ENCODE assay signal across 9 mouse cellular contexts in genomic region chr1:146498085-146498779, GRCm38 (mm10). TPM values are rescaled to one million over a fixed set of nuclear protein-coding genes. Genes with fewer than 3 reads are reported as not detected.
DNase-seq lines count a peak whose midpoint lies in the region; ATAC-seq and TF ChIP-seq lines count a peak whose summit lies in the region.
"Had no signal": no experiment of that assay in that cellular context is flagged by ENCODE, and none has a peak within 500 bp of the region (broad histone marks: within the 10 kb centered on the region; RNA-seq: fewer than 3 reads in every experiment).

No protein-coding gene starts in this region.

- no peak for ATAC-seq in embryonic facial prominence, embryonic 13.5 days (ENCODE audit: insufficient number of reproducible peaks, insufficient read depth, low FRiP score, low TSS enrichment, low read depth)
- ATAC-seq in intestine, embryonic 15.5 days = peak; percentile 55
- no peak for ATAC-seq in liver, postnatal 0 days

- peak overlapping the region; percentile 86 for H3K4me2 ChIP-seq in embryonic facial prominence, embryonic 13.5 days
- peak overlapping the region; percentile 94 for H3K4me2 ChIP-seq in intestine, embryonic 15.5 days (replicated peaks)
- peak overlapping the region; percentile 51 for H3K4me2 ChIP-seq in liver, postnatal 0 days (ENCODE audit: low read depth, low read length)

- WGBS in embryonic facial prominence, embryonic 13.5 days = 1% methylated on average over 16 of the region's 16 CpGs
- under 1% methylated on average over 16 of the region's 16 CpGs for WGBS in intestine, embryonic 15.5 days
- under 1% methylated on average over 16 of the region's 16 CpGs for WGBS in liver, postnatal 0 days (ENCODE audit: insufficient replicate concordance)
- 2% methylated on average over 16 of the region's 16 CpGs for WGBS in small intestine, adult 2 months

- H3K36me3 ChIP-seq in E14TG2a.4 (ENCODE audit: insufficient read depth, low read length) = no peaks in the 10 kb centered on the region
- H3K36me3 ChIP-seq in embryonic facial prominence, embryonic 13.5 days = no peaks in the 10 kb centered on the region
- no peaks in the 10 kb centered on the region for H3K36me3 ChIP-seq in intestine, embryonic 15.5 days
- H3K36me3 ChIP-seq in liver, postnatal 0 days (replicated peaks; ENCODE audit: insufficient read depth, low read length) = no peaks in the 10 kb centered on the region
- H3K36me3 ChIP-seq in small intestine, adult 2 months (ENCODE audit: control insufficient read depth, insufficient read depth, low read length) = no peaks in the 10 kb centered on the region

- peak overlapping the region; percentile 64 for H3K9ac ChIP-seq in embryonic facial prominence, embryonic 13.5 days
- H3K9ac ChIP-seq in intestine, embryonic 15.5 days = peak overlapping the region; percentile 37
- H3K9ac ChIP-seq in liver, postnatal 0 days (replicated peaks) = no peak overlapping the region

- TF ChIP-seq EP300 in liver, postnatal 0 days (IDR thresholded peaks at IDR 0.05; ENCODE audit: low read depth) = no peak

- H3K9me3 ChIP-seq in E14TG2a.4 (ENCODE audit: low read length) = no peaks in the 10 kb centered on the region
- H3K9me3 ChIP-seq in embryonic facial prominence, embryonic 13.5 days = no peaks in the 10 kb centered on the region
- H3K9me3 ChIP-seq in intestine, embryonic 15.5 days = no peaks in the 10 kb centered on the region
- no peaks in the 10 kb centered on the region for H3K9me3 ChIP-seq in liver, postnatal 0 days (ENCODE audit: low read length)

- TF ChIP-seq CTCF in E14TG2a.4 (conservative IDR thresholded peaks at IDR 0.05; ENCODE audit: low read length) = no peak
- TF ChIP-seq CTCF in liver, postnatal 0 days (IDR thresholded peaks at IDR 0.05; ENCODE audit: low read depth) = no peak
- TF ChIP-seq CTCF in small intestine, adult 2 months (IDR thresholded peaks at IDR 0.05; ENCODE audit: extremely low read depth, insufficient read length, insufficient replicate concordance, low read depth, low read length) = no peak

- H3K27me3 ChIP-seq in E14TG2a.4 (ENCODE audit: insufficient read depth, low read length) = peaks cover 37% of the 10 kb centered on the region
- H3K27me3 ChIP-seq in embryonic facial prominence, embryonic 13.5 days = peaks cover 50% of the 10 kb centered on the region
- H3K27me3 ChIP-seq in intestine, embryonic 15.5 days (replicated peaks) = peaks cover 10% of the 10 kb centered on the region
- peaks cover 23% of the 10 kb centered on the region for H3K27me3 ChIP-seq in liver, postnatal 0 days (ENCODE audit: insufficient read depth, low read length)
- H3K27me3 ChIP-seq in small intestine, adult 2 months (ENCODE audit: control insufficient read depth, insufficient read depth, low read length) = no peaks in the 10 kb centered on the region; the same call in 1 of the 2 replicates

- no peak overlapping the region for H3K27ac ChIP-seq in embryonic facial prominence, embryonic 13.5 days
- H3K27ac ChIP-seq in intestine, embryonic 15.5 days = no peak overlapping the region
- no peak overlapping the region for H3K27ac ChIP-seq in liver, postnatal 0 days (ENCODE audit: low read depth)
- no peak overlapping the region for H3K27ac ChIP-seq in small intestine, adult 2 months (ENCODE audit: insufficient read depth, low read depth, low read length)

- no peak for TF ChIP-seq POLR2A in small intestine, adult 2 months (IDR thresholded peaks at IDR 0.05; ENCODE audit: low read depth, low read length)

- H3K4me1 ChIP-seq in E14TG2a.4 (replicated peaks; ENCODE audit: low read depth, low read length) = peaks cover 21% of the 10 kb centered on the region
- H3K4me1 ChIP-seq in embryonic facial prominence, embryonic 13.5 days = peaks cover 19% of the 10 kb centered on the region
- peaks cover 3% of the 10 kb centered on the region; the same call in 1 of the 2 replicates for H3K4me1 ChIP-seq in intestine, embryonic 15.5 days (replicated peaks)
- H3K4me1 ChIP-seq in liver, postnatal 0 days (ENCODE audit: insufficient read depth) = 0 out of 2 replicates have a peak, but pooled peaks cover 2% of the 10 kb centered on the region
- peaks cover 3% of the 10 kb centered on the region; the same call in 1 of the 2 replicates for H3K4me1 ChIP-seq in small intestine, adult 2 months (ENCODE audit: control insufficient read depth, insufficient read depth, insufficient read length, low read length)

- peak; percentile 17 for DNase-seq in Muller cell, postnatal 12 days (ENCODE audit: inconsistent ontology term)
- no peak for DNase-seq in liver, postnatal 0 days
- DNase-seq in urinary bladder, adult 18-20 months (ENCODE audit: low spot score in 2 of 2) = no peak
- DNase-seq in adrenal gland, adult 18-20 months (ENCODE audit: low spot score in 2 of 2) = no peak

- H3K4me3 ChIP-seq in E14TG2a.4 (replicated peaks; ENCODE audit: low read length) = peak overlapping the region; percentile 75
- peak overlapping the region; percentile 52 for H3K4me3 ChIP-seq in embryonic facial prominence, embryonic 13.5 days
- H3K4me3 ChIP-seq in intestine, embryonic 15.5 days (replicated peaks) = peak overlapping the region; percentile 43
- H3K4me3 ChIP-seq in liver, postnatal 0 days (ENCODE audit: low read depth, low read length) = peak overlapping the region; percentile 6; the same call in 1 of the 2 replicates
- H3K4me3 ChIP-seq in small intestine, adult 2 months (ENCODE audit: low read depth, low read length) = 0 out of 2 replicates have a peak overlapping the region, but pooled peaks have one; percentile 1
- H3K4me3 ChIP-seq: erythroblast, embryonic 14.5 days had no signal

RNA-seq across cellular contexts. Expression of gene Brinp3, which starts 3.7 kb away (rescaled TPM):
- polyA plus RNA-seq in embryonic facial prominence, embryonic 13.5 days (2015; fragmentation: Nextera tagmentation; extraction: Ambion mirVana) = 0.50 and 1.3 TPM in 2 replicates
- 0.90 and 1.2 TPM in 2 replicates for polyA plus RNA-seq in intestine, embryonic 15.5 days (2015; fragmentation: Nextera tagmentation; extraction: Ambion mirVana)
- not detected in 2 replicates for polyA plus RNA-seq in liver, postnatal 0 days (2015; fragmentation: Nextera tagmentation; extraction: Ambion mirVana)
- polyA plus RNA-seq in small intestine, adult 2 months (2012; rRNA removed) = 0.03 TPM in 1 of 2 replicates, not detected in the other
- total RNA-seq in adrenal gland, adult 18-20 months (2021) = not detected
- polyA plus RNA-seq: erythroblast, embryonic 14.5 days had no signal

Comparison
In these comparisons a context has a peak if more than half of its experiments do, and no peak if none do; other contexts are left out.
1. H3K4me3 ChIP-seq: peak in every context shown above with its lines; median percentile 75 in E14TG2a.4; 52 in embryonic facial prominence, embryonic 13.5 days; 43 in intestine, embryonic 15.5 days; 6 in liver, postnatal 0 days; 1 in small intestine, adult 2 months.